Mouse (Mus musculus) adrenal gland, postnatal 4 days (tissue): Measurements from ENCODE around the gene Syt5. TPM values are rescaled to one million over a fixed set of nuclear protein-coding genes. Genes with fewer than 3 reads are reported as not detected.
"Not testable (repeated sequence)": the region's sequence is repeated elsewhere in the genome, so short reads cannot be mapped to it uniquely, and the experiment has no call there.

Experiments
- DNase-seq, 2 experiments: peaks; one replicate each; pipeline ENCODE4 v3.0.0; 2021 to 2022; ENCODE audit warnings: low spot score in 2 of 2, mixed read lengths in 2 of 2
- long read RNA-seq, 2 experiments: library from polyadenylated mRNA; stranded (forward); transcript quantifications; one replicate each; pipeline ENCODE4 v2.0.0; 2021
- total RNA-seq, 2 experiments: library from RNA; stranded (reverse); gene quantifications; 2 replicates each; pipeline ENCODE4 v1.2.3; 2021

The Syt5 gene
- total RNA-seq, result 10 to 100 TPM; 16.8 to 18.2 TPM
- long read RNA-seq, experiment 1, partial matches to known transcripts, result 0 of 9 reads
- long read RNA-seq, experiment 1, other reads (novel, unspliced or antisense), result 8 of 9 reads
- long read RNA-seq, experiment 2, partial matches to known transcripts, result 5 of 28 reads
- long read RNA-seq, experiment 2, other reads (novel, unspliced or antisense), result 20 of 28 reads

GRCm38 (mm10) chr7:4547221-4547641 is at the start of gene Syt5:
TSS of gene Syt5 (minus strand) at chr7:4547541.
- DNase-seq, result no peak

GRCm38 (mm10) chr7:4597046-4597445 is 49.7 kb upstream of the Syt5 start:
- DNase-seq, result not testable (repeated sequence)

GRCm38 (mm10) chr7:4581481-4581880 is 34.1 kb upstream of the Syt5 start:
- DNase-seq, result not testable (repeated sequence)

GRCm38 (mm10) chr7:4572361-4572760 is 25.0 kb upstream of the Syt5 start:
- not testable (repeated sequence) for DNase-seq

GRCm38 (mm10) chr7:4562660-4563059 is 15.3 kb upstream of the Syt5 start:
- no peak for DNase-seq

- DNase-seq, result no peak
Observed at GRCm38 (mm10) chr7:4557167-4557560, 9.8 kb upstream of the Syt5 start.

- peak; percentile 44 to 47 for DNase-seq
Observed at GRCm38 (mm10) chr7:4556256-4557166, 9.2 kb upstream of the Syt5 start.

GRCm38 (mm10) chr7:4546591-4547131 is 680 bp downstream of the Syt5 start:
- peak in 1 of 2 experiments; percentile 44 for DNase-seq

GRCm38 (mm10) chr7:4546050-4546449 is 1.3 kb downstream of the Syt5 start:
- no peak for DNase-seq

GRCm38 (mm10) chr7:4542013-4542412 is 5.3 kb downstream of the Syt5 start:
- no peak for DNase-seq

GRCm38 (mm10) chr7:4541344-4541743 is 6.0 kb downstream of the Syt5 start:
- no peak for DNase-seq

GRCm38 (mm10) chr7:4539019-4539418 is 8.3 kb downstream of the Syt5 start:
- no peak for DNase-seq

GRCm38 (mm10) chr7:4537181-4537580 is 10.2 kb downstream of the Syt5 start:
- no peak for DNase-seq

GRCm38 (mm10) chr7:4536369-4536768 is 11.0 kb downstream of the Syt5 start:
- DNase-seq, result no peak

- peak in 1 of 2 experiments; percentile 57 for DNase-seq
Observed at GRCm38 (mm10) chr7:4532005-4532729, 15.2 kb downstream of the Syt5 start, which contains the start of gene Dnaaf3. TSS of gene Dnaaf3 (minus strand) at chr7:4532453.

- not testable (repeated sequence) for DNase-seq
Observed at GRCm38 (mm10) chr7:4530166-4530565, 17.2 kb downstream of the Syt5 start.

GRCm38 (mm10) chr7:4527302-4527689 is 20.0 kb downstream of the Syt5 start:
- no peak for DNase-seq

GRCm38 (mm10) chr7:4526341-4527301 is 20.7 kb downstream of the Syt5 start:
- DNase-seq, result peak in 1 of 2 experiments; percentile 32

- not testable (repeated sequence) for DNase-seq
Observed at GRCm38 (mm10) chr7:4524212-4524922, 23.0 kb downstream of the Syt5 start, which contains the start of gene Tnni3. TSS of gene Tnni3 (minus strand) at chr7:4524229.
